Mouse (Mus musculus) forebrain, embryonic 11.5 days (tissue): ENCODE data around the gene Khdrbs2. TPM values are rescaled to one million over a fixed set of nuclear protein-coding genes. Genes with fewer than 3 reads are reported as not detected.

ENCODE experiments used
- ATAC-seq: fragments of 200-750 bp; cut with Nextera tagmentation; replicated peaks from 2 replicates; pipeline ENCODE4 v1.8.0; 2017; ENCODE audit warnings: moderate TSS enrichment; ENCODE audit not compliant: low FRiP score
- DNase-seq: peaks from one replicate; pipeline ENCODE4 v3.0.0-alpha.2; 2017; ENCODE audit warnings: low spot score
- H3K27ac ChIP-seq: fragments of 300-500 bp; sonication (generic); 2 replicates; pipeline ENCODE4 v1.5.1; 2014; ENCODE audit warnings: low read depth, low read length
- H3K27me3 ChIP-seq: fragments of 300-500 bp; sonication (generic); 2 replicates; pipeline ENCODE4 v1.6.1; 2014; ENCODE audit warnings: mild to moderate bottlenecking, low read length, mixed read lengths; ENCODE audit not compliant: control insufficient read depth, insufficient read depth
- H3K36me3 ChIP-seq: fragments of 300-500 bp; sonication (generic); 2 replicates; pipeline ENCODE4 v1.6.1; 2014; ENCODE audit warnings: mild to moderate bottlenecking, low read length, moderate library complexity, mixed read lengths; ENCODE audit not compliant: control insufficient read depth, insufficient read depth
- H3K4me1 ChIP-seq: fragments of 300-500 bp; sonication (generic); replicated peaks from 2 replicates; pipeline ENCODE4 v1.6.1; 2014; ENCODE audit warnings: low read length, mixed read lengths; ENCODE audit not compliant: control insufficient read depth, insufficient read depth
- H3K4me2 ChIP-seq: fragments of 300-500 bp; sonication (generic); 2 replicates; pipeline ENCODE4 v1.6.1; 2014; ENCODE audit warnings: low read depth, mild to moderate bottlenecking, low read length, moderate library complexity, mixed read lengths; ENCODE audit not compliant: severe bottlenecking
- H3K4me3 ChIP-seq: fragments of 300-500 bp; sonication (generic); 2 replicates; pipeline ENCODE4 v1.5.1; 2014; ENCODE audit warnings: low read depth, low read length
- H3K9ac ChIP-seq: fragments of 300-500 bp; sonication (generic); 2 replicates; pipeline ENCODE4 v1.6.1; 2014; ENCODE audit warnings: low read length
- H3K9me3 ChIP-seq: fragments of 300-500 bp; sonication (generic); 2 replicates; pipeline ENCODE4 v1.6.1; 2016; ENCODE audit warnings: low read length, mixed read lengths; ENCODE audit not compliant: control insufficient read depth
- WGBS: fragments of 180-500 bp; shearing (Covaris S2); extraction: QIAGEN DNeasy Blood & Tissue Kit; methylation state at CpG from one replicate; pipeline ENCODE4 v1.1.7; 2014; 5-methylcytosine and 5-hydroxymethylcytosine counted together
- polyA plus RNA-seq: library from polyadenylated mRNA; unstranded; fragments of >200 nt; fragmentation: Nextera tagmentation; extraction: Ambion mirVana; gene quantifications from 2 replicates; pipeline ENCODE4 v1.2.1, GENCODE M21; 2014

The Khdrbs2 gene
- polyA plus RNA-seq, result 13.1 and 17.0 TPM in 2 replicates

GRCm38 (mm10) chr1:32172506-32173239 is at the start of gene Khdrbs2:
Khdrbs2 (plus strand) TSS chr1:32172714.
- WGBS, result under 1% methylated on average over 53 of the region's 53 CpGs
- Histone ChIP-seq H3K4me2 (peak within 1 kb of the TSS; percentile 80), H3K36me3 (no peaks in the 10 kb centered on the region), H3K4me1 (peaks cover 2% of the 10 kb centered on the region; the same call in 1 of the 2 replicates), H3K9ac (peak within 1 kb of the TSS; percentile 67), H3K4me3 (peak within 1 kb of the TSS; percentile 53), H3K27ac (no peak within 1 kb of the TSS), H3K9me3 (no peaks in the 10 kb centered on the region), H3K27me3 (no peaks in the 10 kb centered on the region; the same call in 1 of the 2 replicates)
- ATAC-seq, result peak; percentile 100
- DNase-seq, result peak; percentile 96

DNA sequence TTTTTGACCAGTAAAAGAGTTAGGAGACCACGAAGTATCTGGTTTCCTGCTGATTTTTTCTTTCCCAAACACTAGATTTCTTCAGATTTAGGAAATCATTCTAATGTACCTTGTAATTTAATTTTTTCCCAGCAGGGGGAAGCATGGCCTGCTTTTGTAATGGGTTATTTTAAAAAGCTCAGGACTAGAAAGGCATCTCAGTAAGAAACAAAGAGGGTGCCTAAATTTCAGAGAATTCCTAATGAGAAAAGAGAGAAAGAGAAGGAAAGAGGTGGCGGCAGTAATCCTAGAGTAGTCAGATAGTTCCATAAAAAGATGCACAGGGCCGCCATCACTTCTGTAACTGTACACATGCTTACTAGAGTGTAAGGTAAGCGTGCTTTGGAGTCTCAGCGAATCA is 2.1 kb downstream of the Khdrbs2 start:
- ATAC-seq, result no peak
- H3K36me3 ChIP-seq, result no peaks in the 10 kb centered on the region
- H3K4me2 ChIP-seq, result no peak overlapping the region
- 58% methylated on average over 5 of the region's 5 CpGs for WGBS
- no peak overlapping the region for H3K27ac ChIP-seq
- no peaks in the 10 kb centered on the region; the same call in 1 of the 2 replicates for H3K27me3 ChIP-seq
- no peak overlapping the region for H3K4me3 ChIP-seq
- no peak overlapping the region for H3K9ac ChIP-seq
- no peak for DNase-seq
- peaks cover 2% of the 10 kb centered on the region; the same call in 1 of the 2 replicates for H3K4me1 ChIP-seq
- H3K9me3 ChIP-seq, result no peaks in the 10 kb centered on the region

- Histone ChIP-seq H3K9ac (no peak overlapping the region), H3K9me3 (no peaks in the 10 kb centered on the region), H3K4me2 (no peak overlapping the region), H3K36me3 (no peaks in the 10 kb centered on the region), H3K27ac (no peak overlapping the region), H3K27me3 (no peaks in the 10 kb centered on the region), H3K4me3 (no peak overlapping the region), H3K4me1 (no peaks in the 10 kb centered on the region)
- DNase-seq, result no peak
- no peak for ATAC-seq
- WGBS, result 71% methylated on average over 1 of the region's 1 CpGs
Observed at GRCm38 (mm10) chr1:32199664-32200260, 27.2 kb downstream of the Khdrbs2 start.

DNA sequence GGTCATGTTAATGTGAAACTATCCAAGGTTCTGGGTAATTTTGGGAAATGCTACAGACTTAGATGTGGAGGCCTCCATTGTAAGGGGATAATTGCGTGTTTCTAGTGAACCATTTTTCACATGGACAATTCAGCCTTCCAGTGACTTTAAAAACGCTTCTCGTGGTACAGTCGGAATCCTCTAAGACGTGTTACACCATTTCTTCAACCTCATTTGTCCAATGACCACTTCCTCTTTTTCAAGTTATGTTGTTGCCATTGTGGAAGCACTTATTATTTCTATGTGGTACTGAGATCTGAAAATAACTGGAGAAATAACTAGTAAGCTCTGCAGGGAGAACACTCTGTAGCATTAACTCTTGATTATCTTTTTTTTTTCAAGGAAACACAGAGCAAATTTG is 75.9 kb downstream of the Khdrbs2 start:
- Histone ChIP-seq H3K9me3 (no peaks in the 10 kb centered on the region), H3K4me2 (no peak overlapping the region), H3K4me1 (no peaks in the 10 kb centered on the region), H3K36me3 (no peaks in the 10 kb centered on the region), H3K27me3 (no peaks in the 10 kb centered on the region), H3K4me3 (no peak overlapping the region), H3K9ac (no peak overlapping the region), H3K27ac (no peak overlapping the region)
- WGBS, result 87% methylated on average over 5 of the region's 5 CpGs
- ATAC-seq (no peak), DNase-seq (no peak)

DNA sequence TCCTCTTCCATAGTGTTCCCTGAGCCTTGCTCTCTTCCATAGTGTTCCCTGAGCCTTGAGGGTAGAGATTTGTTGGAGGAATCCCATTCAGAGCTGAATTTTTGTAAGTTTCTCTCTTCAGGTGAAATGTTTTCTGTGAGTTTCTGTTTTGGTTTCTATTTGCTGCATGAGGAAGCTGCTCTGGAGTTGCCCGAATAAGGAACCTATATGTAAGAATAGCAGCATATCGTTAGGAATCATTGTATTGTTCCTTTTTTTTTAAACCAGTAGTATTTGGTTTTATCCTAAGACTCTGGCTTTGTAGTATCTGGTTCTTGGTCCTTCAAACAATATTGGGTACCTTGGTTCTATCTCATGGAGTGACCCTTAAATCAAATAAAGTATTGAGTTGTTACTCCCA is 77.1 kb downstream of the Khdrbs2 start:
- H3K36me3 ChIP-seq, result no peaks in the 10 kb centered on the region
- DNase-seq, result no peak
- H3K4me3 ChIP-seq, result no peak overlapping the region
- WGBS, result 90% methylated on average over 2 of the region's 2 CpGs
- H3K9me3 ChIP-seq, result no peaks in the 10 kb centered on the region
- H3K4me1 ChIP-seq, result no peaks in the 10 kb centered on the region
- no peak for ATAC-seq
- H3K27ac ChIP-seq, result no peak overlapping the region
- H3K9ac ChIP-seq, result no peak overlapping the region
- no peaks in the 10 kb centered on the region for H3K27me3 ChIP-seq
- no peak overlapping the region for H3K4me2 ChIP-seq

DNA sequence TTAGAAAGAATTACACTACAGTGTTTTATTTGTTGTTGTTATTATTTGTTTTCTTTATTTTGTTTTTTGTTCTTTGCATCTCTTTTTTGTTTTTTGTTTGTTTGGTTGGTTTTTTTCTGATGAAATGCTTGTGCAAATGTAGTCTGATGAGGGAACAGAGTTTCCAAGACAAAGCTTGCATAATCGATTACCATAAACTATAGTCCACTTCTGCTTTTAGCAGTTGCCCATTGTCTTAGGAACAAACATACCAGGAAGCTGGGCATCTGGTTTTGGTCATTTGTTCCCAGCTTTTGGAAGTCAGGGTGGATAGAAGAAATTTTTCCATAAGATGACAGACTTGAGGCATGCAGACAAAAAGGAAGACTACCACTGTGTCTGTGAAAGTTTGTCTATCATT is 77.8 kb downstream of the Khdrbs2 start:
- DNase-seq (no peak), ATAC-seq (no peak)
- Histone ChIP-seq H3K27ac (no peak overlapping the region), H3K4me1 (no peaks in the 10 kb centered on the region), H3K36me3 (no peaks in the 10 kb centered on the region), H3K9me3 (no peaks in the 10 kb centered on the region), H3K9ac (no peak overlapping the region), H3K27me3 (no peaks in the 10 kb centered on the region), H3K4me3 (no peak overlapping the region), H3K4me2 (no peak overlapping the region)
- WGBS, result 94% methylated on average over 1 of the region's 1 CpGs

- Histone ChIP-seq H3K4me2 (no peak overlapping the region), H3K27ac (no peak overlapping the region), H3K4me1 (no peaks in the 10 kb centered on the region), H3K27me3 (no peaks in the 10 kb centered on the region), H3K9ac (no peak overlapping the region), H3K36me3 (no peaks in the 10 kb centered on the region), H3K9me3 (no peaks in the 10 kb centered on the region), H3K4me3 (no peak overlapping the region)
- DNase-seq, result no peak
- 89% methylated on average over 3 of the region's 3 CpGs for WGBS
- ATAC-seq, result no peak
Observed at GRCm38 (mm10) chr1:32258942-32259341, 86.4 kb downstream of the Khdrbs2 start.

DNA sequence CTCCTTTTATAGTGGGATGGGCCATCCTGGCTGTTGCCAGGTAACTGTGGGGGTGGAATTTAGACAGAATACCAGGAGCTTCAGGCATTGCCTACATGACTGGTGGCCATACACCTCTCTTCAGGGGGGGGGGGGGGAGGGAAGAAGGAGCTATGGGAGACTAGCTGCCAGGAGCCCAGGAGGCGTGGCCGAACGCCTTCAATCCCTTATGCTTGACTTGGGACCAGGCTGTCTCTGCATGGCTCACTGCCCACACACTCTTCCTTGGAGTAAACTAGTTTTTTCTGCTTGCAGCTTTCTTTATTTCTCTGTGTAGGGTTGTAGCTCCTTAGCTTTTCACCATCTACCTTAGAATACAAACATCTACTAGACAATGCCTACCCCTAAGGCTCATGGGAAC is 98.0 kb downstream of the Khdrbs2 start:
- Histone ChIP-seq H3K4me2 (no peak overlapping the region), H3K27ac (no peak overlapping the region), H3K9me3 (no peaks in the 10 kb centered on the region), H3K36me3 (no peaks in the 10 kb centered on the region), H3K4me3 (no peak overlapping the region), H3K4me1 (no peaks in the 10 kb centered on the region), H3K9ac (no peak overlapping the region), H3K27me3 (no peaks in the 10 kb centered on the region)
- no peak for DNase-seq
- 66% methylated on average over 3 of the region's 3 CpGs for WGBS
- no peak for ATAC-seq

GRCm38 (mm10) chr1:32294702-32295101 is 122.2 kb downstream of the Khdrbs2 start:
- WGBS, result 88% methylated on average over 1 of the region's 1 CpGs
- H3K27me3 ChIP-seq, result no peaks in the 10 kb centered on the region
- no peaks in the 10 kb centered on the region for H3K4me1 ChIP-seq
- H3K9ac ChIP-seq, result no peak overlapping the region
- no peak overlapping the region for H3K27ac ChIP-seq
- H3K9me3 ChIP-seq, result no peaks in the 10 kb centered on the region
- ATAC-seq, result no peak
- no peak overlapping the region for H3K4me3 ChIP-seq
- no peaks in the 10 kb centered on the region for H3K36me3 ChIP-seq
- H3K4me2 ChIP-seq, result no peak overlapping the region
- DNase-seq, result no peak
